In the genomic region with DNA sequence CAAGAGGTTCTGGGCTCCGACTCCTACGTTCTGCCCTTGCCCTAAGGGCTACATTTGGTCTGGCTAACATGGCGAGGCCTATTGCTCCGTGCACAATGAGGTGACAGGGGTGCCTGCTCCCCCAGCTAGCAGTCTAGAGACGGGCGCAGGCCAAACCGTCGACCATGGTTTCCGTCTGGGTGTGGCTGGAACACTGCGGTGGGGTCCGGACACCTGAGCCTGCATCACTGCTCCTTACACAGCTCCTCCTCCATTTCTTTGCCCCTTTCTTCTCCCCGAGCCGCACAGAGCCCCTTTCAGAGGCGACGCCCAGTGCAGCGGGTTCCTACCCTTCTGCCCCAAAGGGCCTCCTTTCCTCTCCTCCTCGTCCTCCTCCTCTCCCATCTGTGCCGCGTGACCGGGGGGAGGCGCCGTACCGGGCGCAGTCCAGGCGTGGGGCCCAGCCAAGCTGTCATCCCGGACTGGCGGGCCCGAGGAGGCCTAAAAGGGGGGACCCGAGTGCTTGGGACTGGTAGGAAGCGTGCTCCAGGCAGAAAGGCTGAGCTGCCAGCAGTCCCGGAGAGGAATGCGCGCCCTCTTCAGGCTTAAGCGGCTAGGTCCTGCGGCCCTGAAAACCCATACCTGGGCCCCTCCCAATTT, we compare ENCODE assay signal across 7 mouse cellular contexts. TPM values are rescaled to one million over a fixed set of nuclear protein-coding genes. Genes with fewer than 3 reads are reported as not detected.
DNase-seq lines count a peak whose midpoint lies in the region; ATAC-seq and TF ChIP-seq lines count a peak whose summit lies in the region.

No protein-coding gene starts in this region.

- no peaks in the 10 kb centered on the region for H3K36me3 ChIP-seq in forebrain, postnatal 0 days (ENCODE audit: insufficient read depth)
- no peaks in the 10 kb centered on the region for H3K36me3 ChIP-seq in hindbrain, embryonic 10.5 days
- no peaks in the 10 kb centered on the region for H3K36me3 ChIP-seq in limb, embryonic 12.5 days
- H3K36me3 ChIP-seq in midbrain, embryonic 12.5 days: no peaks in the 10 kb centered on the region

- no peaks in the 10 kb centered on the region for H3K27me3 ChIP-seq in forebrain, postnatal 0 days (ENCODE audit: insufficient read depth, low read length)
- H3K27me3 ChIP-seq in hindbrain, embryonic 10.5 days (ENCODE audit: insufficient read depth, poor library complexity, severe bottlenecking): peaks cover 22% of the 10 kb centered on the region
- 0 out of 2 replicates have a peak, but pooled peaks cover 10% of the 10 kb centered on the region for H3K27me3 ChIP-seq in limb, embryonic 12.5 days
- peaks cover 36% of the 10 kb centered on the region for H3K27me3 ChIP-seq in midbrain, embryonic 12.5 days

- 3% methylated on average over 35 of the region's 35 CpGs for WGBS in forebrain, postnatal 0 days
- under 1% methylated on average over 35 of the region's 35 CpGs for WGBS in hindbrain, embryonic 10.5 days
- WGBS in limb, embryonic 12.5 days: under 1% methylated on average over 35 of the region's 35 CpGs
- WGBS in midbrain, embryonic 12.5 days: under 1% methylated on average over 35 of the region's 35 CpGs

- H3K27ac ChIP-seq in forebrain, postnatal 0 days (ENCODE audit: low read depth, low read length): no peak overlapping the region
- H3K27ac ChIP-seq in hindbrain, embryonic 10.5 days: peak overlapping the region; percentile 31; the same call in 1 of the 2 replicates
- peak overlapping the region; percentile 25; the same call in 1 of the 2 replicates for H3K27ac ChIP-seq in limb, embryonic 12.5 days
- H3K27ac ChIP-seq in midbrain, embryonic 12.5 days (replicated peaks): no peak overlapping the region

- H3K4me3 ChIP-seq in forebrain, postnatal 0 days (ENCODE audit: low read depth, low read length): peak overlapping the region; percentile 43
- peak overlapping the region; percentile 50 for H3K4me3 ChIP-seq in hindbrain, embryonic 10.5 days
- peak overlapping the region; percentile 45 for H3K4me3 ChIP-seq in limb, embryonic 12.5 days (replicated peaks)
- peak overlapping the region; percentile 38 for H3K4me3 ChIP-seq in midbrain, embryonic 12.5 days

- H3K9me3 ChIP-seq in forebrain, postnatal 0 days (ENCODE audit: low read length): no peaks in the 10 kb centered on the region
- no peaks in the 10 kb centered on the region for H3K9me3 ChIP-seq in hindbrain, embryonic 10.5 days
- H3K9me3 ChIP-seq in limb, embryonic 12.5 days: no peaks in the 10 kb centered on the region
- H3K9me3 ChIP-seq in midbrain, embryonic 12.5 days: no peaks in the 10 kb centered on the region

- no peak overlapping the region for H3K9ac ChIP-seq in forebrain, postnatal 0 days
- no peak overlapping the region; the same call in 1 of the 2 replicates for H3K9ac ChIP-seq in limb, embryonic 12.5 days (replicated peaks)
- peak overlapping the region; percentile 43; the same call in 1 of the 2 replicates for H3K9ac ChIP-seq in midbrain, embryonic 12.5 days (replicated peaks)

- DNase-seq in R1 (ENCODE audit: low read depth, low spot score): peak; percentile 88
- peak; percentile 76 to 78 for DNase-seq in cerebellum, adult 18-20 months
- peak; percentile 29 for DNase-seq in forebrain, postnatal 0 days
- DNase-seq in hindbrain, embryonic 10.5 days (ENCODE audit: low spot score): peak; percentile 59
- peak; percentile 62 to 75 for DNase-seq in spleen, postnatal 10 days (ENCODE audit: low spot score in 2 of 2)

- peak; percentile 4; the same call in 1 of the 2 replicates for ATAC-seq in forebrain, postnatal 0 days
- peak; percentile 43 for ATAC-seq in limb, embryonic 12.5 days (ENCODE audit: insufficient number of reproducible peaks, insufficient read depth, low FRiP score, low TSS enrichment, low read depth)
- ATAC-seq in midbrain, embryonic 12.5 days (ENCODE audit: low FRiP score, low read depth): peak; percentile 28

- H3K4me1 ChIP-seq in forebrain, postnatal 0 days (ENCODE audit: insufficient read depth): peaks cover 10% of the 10 kb centered on the region
- peaks cover 22% of the 10 kb centered on the region for H3K4me1 ChIP-seq in hindbrain, embryonic 10.5 days (replicated peaks)
- H3K4me1 ChIP-seq in limb, embryonic 12.5 days (replicated peaks): peaks cover 17% of the 10 kb centered on the region
- peaks cover 18% of the 10 kb centered on the region for H3K4me1 ChIP-seq in midbrain, embryonic 12.5 days

- TF ChIP-seq CTCF in forebrain, postnatal 0 days (IDR thresholded peaks at IDR 0.05; ENCODE audit: low read depth): peak; percentile 49

- peak overlapping the region; percentile 76 for H3K4me2 ChIP-seq in forebrain, postnatal 0 days (ENCODE audit: low read depth)
- peak overlapping the region; percentile 82 for H3K4me2 ChIP-seq in limb, embryonic 12.5 days
- peak overlapping the region; percentile 62 for H3K4me2 ChIP-seq in midbrain, embryonic 12.5 days (replicated peaks)

RNA-seq across cellular contexts. Expression of a gene that starts 21.6 kb away (rescaled TPM):
- 7.5 and 9.9 TPM in 2 replicates for total RNA-seq in forebrain, postnatal 0 days (2014; rRNA removed)
- polyA plus RNA-seq in forebrain, postnatal 0 days (2015; fragmentation: Nextera tagmentation; extraction: Ambion mirVana): 8.3 and 11.8 TPM in 2 replicates
- polyA plus RNA-seq in hindbrain, embryonic 10.5 days (2016; fragmentation: Nextera tagmentation; extraction: Ambion mirVana): 66.1 and 92.1 TPM in 2 replicates
- 84.6 and 85.6 TPM in 2 replicates for polyA plus RNA-seq in limb, embryonic 12.5 days (2016; fragmentation: Nextera tagmentation; extraction: Ambion mirVana)
- 36.7 and 37.5 TPM in 2 replicates for polyA plus RNA-seq in midbrain, embryonic 12.5 days (2016; fragmentation: Nextera tagmentation; extraction: Ambion mirVana)

Comparison
In these comparisons a context has a peak if more than half of its experiments do, and no peak if none do; other contexts are left out.
1. DNase-seq: peak in every context shown above with its lines; median percentile 88 in R1; 77 in cerebellum, adult 18-20 months; 68 in spleen, postnatal 10 days; 59 in hindbrain, embryonic 10.5 days; 29 in forebrain, postnatal 0 days.
2. H3K27ac ChIP-seq: peak in hindbrain, embryonic 10.5 days (single experiment) and limb, embryonic 12.5 days (single experiment); none in forebrain, postnatal 0 days (single experiment) and midbrain, embryonic 12.5 days (single experiment).
3. Peak in every context shown above with its lines, with median percentiles within 50 percentile points of each other: ATAC-seq, H3K4me2 ChIP-seq and H3K4me3 ChIP-seq.